Mouse (Mus musculus) intestine, embryonic 14.5 days (tissue): ENCODE data around the gene Them7. TPM values are rescaled to one million over a fixed set of nuclear protein-coding genes. Genes with fewer than 3 reads are reported as not detected.

Experiments used
- ATAC-seq: fragments of 200-750 bp; cut with Nextera tagmentation; replicated peaks from 2 replicates; pipeline ENCODE4 v1.8.0; 2017; ENCODE audit warnings: low read depth, moderate number of reproducible peaks, moderate TSS enrichment, moderate library complexity; ENCODE audit not compliant: low FRiP score, low TSS enrichment
- DNase-seq: peaks from one replicate; pipeline ENCODE4 v3.0.0-alpha.2; 2018; ENCODE audit warnings: low spot score
- H3K27ac ChIP-seq: fragments of 300-500 bp; sonication (generic); 2 replicates; pipeline ENCODE4 v1.5.1; 2014; ENCODE audit warnings: low read depth, mild to moderate bottlenecking, control low read depth
- H3K27me3 ChIP-seq: fragments of 300-500 bp; sonication (generic); replicated peaks from 2 replicates; pipeline ENCODE4 v1.6.1; 2014; ENCODE audit warnings: low read length, control low read depth; ENCODE audit not compliant: control insufficient read depth, insufficient read depth
- H3K36me3 ChIP-seq: fragments of 300-500 bp; sonication (generic); 2 replicates; pipeline ENCODE4 v1.6.1; 2014; ENCODE audit warnings: low read length, control low read depth; ENCODE audit not compliant: control insufficient read depth, insufficient read depth
- H3K4me1 ChIP-seq: fragments of 300-500 bp; sonication (generic); replicated peaks from 2 replicates; pipeline ENCODE4 v1.6.1; 2014; ENCODE audit warnings: low read length, control low read depth, mixed read lengths; ENCODE audit not compliant: control insufficient read depth, insufficient read depth
- H3K4me2 ChIP-seq: fragments of 300-500 bp; sonication (generic); 2 replicates; pipeline ENCODE4 v1.6.1; 2014; ENCODE audit warnings: low read length
- H3K4me3 ChIP-seq: fragments of 300-500 bp; sonication (generic); 2 replicates; pipeline ENCODE4 v1.5.1; 2014; ENCODE audit warnings: low read depth, low read length, control low read depth, mixed read lengths
- H3K9ac ChIP-seq: fragments of 300-500 bp; sonication (generic); 2 replicates; pipeline ENCODE4 v1.6.1; 2014; ENCODE audit warnings: mild to moderate bottlenecking, low read length
- H3K9me3 ChIP-seq: fragments of 300-500 bp; sonication (generic); 2 replicates; pipeline ENCODE4 v1.6.1; 2016; ENCODE audit warnings: low read length, control low read depth; ENCODE audit not compliant: control insufficient read depth
- WGBS: fragments of 180-500 bp; shearing (Covaris S2); extraction: QIAGEN DNeasy Blood & Tissue Kit; methylation state at CpG from one replicate; pipeline ENCODE4 v1.1.7; 2014; 5-methylcytosine and 5-hydroxymethylcytosine counted together
- polyA plus RNA-seq: library from polyadenylated mRNA; unstranded; fragments of >200 nt; fragmentation: Nextera tagmentation; extraction: Ambion mirVana; gene quantifications from 2 replicates; pipeline ENCODE4 v1.2.1, GENCODE M21; 2014

Gene Them7
- polyA plus RNA-seq, 1 experiment from 2014 or later = 1.1 TPM

GRCm38 (mm10) chr2:105238775-105239174, 14.7 kb downstream of the Them7 start:
- no peak overlapping the region for H3K27ac ChIP-seq
- H3K36me3 ChIP-seq = no peaks in the 10 kb centered on the region
- H3K9ac ChIP-seq = no peak overlapping the region
- ATAC-seq = no peak
- H3K4me1 ChIP-seq = peaks cover 4% of the 10 kb centered on the region; the same call in 1 of the 2 replicates
- no peak for DNase-seq
- no peaks in the 10 kb centered on the region for H3K9me3 ChIP-seq
- H3K4me3 ChIP-seq = no peak overlapping the region
- 19% methylated on average over 3 of the region's 3 CpGs for WGBS
- no peak overlapping the region for H3K4me2 ChIP-seq
- no peaks in the 10 kb centered on the region for H3K27me3 ChIP-seq

DNA sequence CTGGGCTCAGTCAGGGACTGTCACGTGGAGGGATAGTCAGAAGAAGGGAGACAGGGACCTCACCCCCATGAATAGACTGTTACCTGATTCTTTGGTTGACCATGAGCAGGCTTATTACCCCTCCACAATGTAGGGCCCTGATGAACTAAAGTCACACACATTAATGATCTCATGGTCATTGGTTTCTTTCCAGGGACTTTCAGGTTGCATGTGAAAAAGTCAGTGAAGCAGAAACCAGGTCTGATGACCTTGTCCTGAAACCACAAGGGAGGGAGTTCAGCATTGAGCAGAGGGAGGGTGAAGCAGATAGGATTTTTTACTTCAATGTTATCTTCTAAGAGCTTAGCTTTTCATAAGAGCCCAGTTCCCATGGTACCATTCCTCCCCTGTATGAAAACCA, 16.5 kb downstream of the Them7 start:
- no peaks in the 10 kb centered on the region; the same call in 1 of the 2 replicates for H3K4me1 ChIP-seq
- H3K9me3 ChIP-seq = no peaks in the 10 kb centered on the region
- H3K36me3 ChIP-seq = no peaks in the 10 kb centered on the region
- ATAC-seq = no peak
- no peak for DNase-seq
- H3K27me3 ChIP-seq = no peaks in the 10 kb centered on the region
- H3K4me3 ChIP-seq = no peak overlapping the region
- no peak overlapping the region for H3K4me2 ChIP-seq
- no peak overlapping the region for H3K27ac ChIP-seq
- H3K9ac ChIP-seq = no peak overlapping the region
- WGBS = 72% methylated on average over 1 of the region's 1 CpGs

GRCm38 (mm10) chr2:105242940-105243339, 18.8 kb downstream of the Them7 start:
- Histone ChIP-seq H3K4me1 (no peaks in the 10 kb centered on the region), H3K36me3 (no peaks in the 10 kb centered on the region), H3K9me3 (no peaks in the 10 kb centered on the region), H3K27ac (no peak overlapping the region), H3K27me3 (no peaks in the 10 kb centered on the region), H3K4me3 (no peak overlapping the region), H3K9ac (no peak overlapping the region), H3K4me2 (no peak overlapping the region)
- DNase-seq = no peak
- WGBS = 39% methylated on average over 7 of the region's 7 CpGs
- no peak for ATAC-seq

DNA sequence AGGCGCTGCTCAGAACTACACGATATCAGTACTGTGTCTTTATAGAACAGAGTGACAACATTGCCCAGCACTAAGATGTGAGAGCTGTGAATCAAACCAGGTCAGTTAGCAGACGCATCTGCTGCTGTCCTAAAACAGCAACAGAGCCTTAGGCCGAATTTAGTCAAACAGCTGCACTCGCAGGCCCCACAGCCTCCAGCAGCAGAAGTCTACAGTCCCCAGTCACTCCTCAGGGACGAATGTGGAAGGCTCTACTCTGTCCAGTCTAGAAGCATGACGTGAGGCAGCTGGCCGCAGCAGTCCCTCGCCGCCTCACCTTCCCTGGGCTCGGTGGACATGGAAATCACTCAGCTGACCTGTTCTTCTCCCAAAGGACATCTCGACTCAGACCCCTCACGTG, 20.6 kb downstream of the Them7 start:
- no peaks in the 10 kb centered on the region for H3K9me3 ChIP-seq
- no peak overlapping the region for H3K4me2 ChIP-seq
- no peak for DNase-seq
- H3K4me3 ChIP-seq = no peak overlapping the region
- no peak for ATAC-seq
- WGBS = 66% methylated on average over 13 of the region's 13 CpGs
- no peak overlapping the region for H3K27ac ChIP-seq
- no peaks in the 10 kb centered on the region for H3K4me1 ChIP-seq
- H3K36me3 ChIP-seq = no peaks in the 10 kb centered on the region
- H3K9ac ChIP-seq = no peak overlapping the region
- H3K27me3 ChIP-seq = no peaks in the 10 kb centered on the region

DNA sequence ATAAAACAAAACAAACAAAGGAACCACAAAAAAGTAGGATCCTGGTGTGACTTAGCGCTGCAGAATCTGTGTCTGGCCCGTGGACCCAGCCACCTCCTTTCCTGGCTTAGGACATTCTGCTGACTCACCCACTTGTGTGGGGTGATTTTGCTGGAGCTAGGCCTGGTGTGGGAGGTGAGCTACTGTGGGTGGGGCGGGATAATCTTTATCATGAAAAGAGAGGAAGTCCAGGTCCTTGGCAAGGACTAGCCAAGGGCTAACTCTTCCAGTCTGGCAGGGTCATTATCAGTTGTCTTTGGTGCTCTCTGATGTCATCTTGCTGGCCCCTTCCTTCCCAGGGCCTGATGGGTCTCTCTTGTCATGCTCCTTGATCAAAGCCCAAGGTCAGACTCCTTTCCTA, 27.9 kb downstream of the Them7 start:
- ATAC-seq = no peak
- H3K27ac ChIP-seq = no peak overlapping the region
- H3K4me2 ChIP-seq = no peak overlapping the region
- H3K4me1 ChIP-seq = no peaks in the 10 kb centered on the region
- WGBS = 67% methylated on average over 3 of the region's 3 CpGs
- no peaks in the 10 kb centered on the region for H3K36me3 ChIP-seq
- no peak overlapping the region for H3K9ac ChIP-seq
- no peak for DNase-seq
- no peaks in the 10 kb centered on the region for H3K9me3 ChIP-seq
- H3K4me3 ChIP-seq = no peak overlapping the region
- no peaks in the 10 kb centered on the region for H3K27me3 ChIP-seq

DNA sequence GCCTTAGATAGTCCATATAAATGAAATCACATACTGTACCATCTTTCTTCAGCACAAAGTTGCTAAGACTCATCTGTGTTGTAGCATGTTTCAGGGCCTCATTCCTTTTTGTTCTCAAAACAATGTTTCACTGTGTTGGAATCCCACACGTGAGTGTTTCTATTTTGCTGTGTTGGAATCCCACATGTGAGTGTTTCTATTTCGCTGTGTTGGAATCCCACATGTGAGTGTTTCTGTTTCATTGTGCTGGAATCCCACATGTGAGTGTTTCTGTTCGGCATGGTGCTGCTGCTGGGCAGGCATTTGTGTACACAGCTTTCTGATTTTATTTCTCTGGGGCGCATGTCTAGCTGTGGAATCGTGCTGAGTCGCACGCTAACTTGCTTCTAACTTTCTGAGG, 28.7 kb downstream of the Them7 start:
- ATAC-seq (peak; percentile 88), DNase-seq (peak; percentile 65)
- WGBS = 58% methylated on average over 7 of the region's 7 CpGs
- Histone ChIP-seq H3K4me3 (no peak overlapping the region), H3K4me1 (no peaks in the 10 kb centered on the region), H3K36me3 (no peaks in the 10 kb centered on the region), H3K27ac (no peak overlapping the region), H3K27me3 (no peaks in the 10 kb centered on the region), H3K9ac (no peak overlapping the region), H3K4me2 (no peak overlapping the region), H3K9me3 (no peaks in the 10 kb centered on the region)

- Histone ChIP-seq H3K9me3 (no peaks in the 10 kb centered on the region), H3K9ac (no peak overlapping the region), H3K4me1 (no peaks in the 10 kb centered on the region), H3K4me3 (no peak overlapping the region), H3K36me3 (no peaks in the 10 kb centered on the region), H3K4me2 (no peak overlapping the region), H3K27ac (no peak overlapping the region), H3K27me3 (no peaks in the 10 kb centered on the region)
- DNase-seq = no peak
- ATAC-seq = no peak
- 48% methylated on average over 4 of the region's 4 CpGs for WGBS
Measured at GRCm38 (mm10) chr2:105255457-105255856, 31.3 kb downstream of the Them7 start.

- Histone ChIP-seq H3K4me1 (no peaks in the 10 kb centered on the region), H3K9ac (no peak overlapping the region), H3K27me3 (no peaks in the 10 kb centered on the region), H3K9me3 (no peaks in the 10 kb centered on the region), H3K4me2 (no peak overlapping the region), H3K36me3 (no peaks in the 10 kb centered on the region), H3K27ac (no peak overlapping the region), H3K4me3 (no peak overlapping the region)
- WGBS = 61% methylated on average over 2 of the region's 2 CpGs
- no peak for ATAC-seq
- no peak for DNase-seq
Measured at GRCm38 (mm10) chr2:105256427-105257071, 32.4 kb downstream of the Them7 start.

DNA sequence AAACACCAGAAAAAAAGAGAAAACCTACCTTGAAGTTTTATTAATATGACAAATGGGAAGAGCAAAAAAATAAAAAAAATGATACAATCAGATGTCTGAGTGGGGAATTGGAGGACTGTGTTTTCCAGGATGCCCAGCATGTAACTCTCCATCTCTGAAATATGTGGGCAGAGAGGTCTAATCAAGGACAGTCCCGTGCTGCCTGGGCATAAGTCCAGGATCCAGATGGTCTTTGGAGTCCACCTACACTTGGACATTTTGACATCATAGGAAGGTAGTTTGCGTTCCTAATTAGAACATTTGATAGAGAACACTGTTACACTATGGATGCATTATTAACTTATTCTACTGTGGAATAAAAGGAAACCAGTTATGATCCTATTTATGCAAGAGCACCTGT, 33.3 kb downstream of the Them7 start:
- Histone ChIP-seq H3K27me3 (no peaks in the 10 kb centered on the region), H3K4me2 (no peak overlapping the region), H3K4me1 (no peaks in the 10 kb centered on the region), H3K27ac (no peak overlapping the region), H3K36me3 (no peaks in the 10 kb centered on the region), H3K4me3 (no peak overlapping the region), H3K9me3 (no peaks in the 10 kb centered on the region), H3K9ac (no peak overlapping the region)
- ATAC-seq (no peak), DNase-seq (no peak)
- 76% methylated on average over 2 of the region's 2 CpGs for WGBS
